Mouse (Mus musculus) neural tube, embryonic 11.5 days (tissue): ENCODE measurements at regions not wholly inside any gene's neighbourhood (a gene's known extent, or its start where the extent isn't known, plus 50 kb on each side); places are given as distances from the start of the nearest gene placed in this dataset.
A peak's percentile ranks its signal among the peaks of the same experiment; 100 is the strongest.

ENCODE experiments used
- ATAC-seq: fragments of 200-750 bp; cut with Nextera tagmentation; 2 replicates; pipeline ENCODE4 v1.8.0; 2017; ENCODE audit warnings: moderate number of reproducible peaks, mild to moderate bottlenecking, moderate TSS enrichment, moderate library complexity; ENCODE audit not compliant: insufficient read depth, low FRiP score, low TSS enrichment
- DNase-seq: peaks from one replicate; pipeline ENCODE4 v3.0.0-alpha.2; 2015; ENCODE audit warnings: low spot score
- H3K27ac ChIP-seq: fragments of 300-500 bp; sonication (generic); 2 replicates; pipeline ENCODE4 v1.5.1; 2014; ENCODE audit warnings: low read depth, mild to moderate bottlenecking, low read length
- H3K27me3 ChIP-seq: fragments of 300-500 bp; sonication (generic); 2 replicates; pipeline ENCODE4 v1.6.1; 2014; ENCODE audit warnings: mild to moderate bottlenecking, low read length, mixed read lengths; ENCODE audit not compliant: control insufficient read depth, insufficient read depth
- H3K36me3 ChIP-seq: fragments of 300-500 bp; sonication (generic); 2 replicates; pipeline ENCODE4 v1.6.1; 2014; ENCODE audit warnings: mild to moderate bottlenecking, low read length, moderate library complexity, mixed read lengths; ENCODE audit not compliant: control insufficient read depth, insufficient read depth
- H3K4me1 ChIP-seq: fragments of 300-500 bp; sonication (generic); 2 replicates; pipeline ENCODE4 v1.6.1; 2014; ENCODE audit warnings: low read length, mixed read lengths; ENCODE audit not compliant: control insufficient read depth, insufficient read depth
- H3K4me2 ChIP-seq: fragments of 300-500 bp; sonication (generic); 2 replicates; pipeline ENCODE4 v1.6.1; 2014; ENCODE audit warnings: low read depth, mild to moderate bottlenecking, moderate library complexity
- H3K4me3 ChIP-seq: fragments of 300-500 bp; sonication (generic); 2 replicates; pipeline ENCODE4 v1.5.1; 2014; ENCODE audit warnings: low read depth, low read length
- H3K9ac ChIP-seq: fragments of 300-500 bp; sonication (generic); 2 replicates; pipeline ENCODE4 v1.6.1; 2014; ENCODE audit warnings: mild to moderate bottlenecking, low read length
- H3K9me3 ChIP-seq: fragments of 300-500 bp; sonication (generic); 2 replicates; pipeline ENCODE4 v1.6.1; 2016; ENCODE audit warnings: low read length; ENCODE audit not compliant: control insufficient read depth
- WGBS: fragments of 180-500 bp; shearing (Covaris S2); extraction: QIAGEN DNeasy Blood & Tissue Kit; methylation state at CpG from one replicate; pipeline ENCODE4 v1.1.7; 2014; 5-methylcytosine and 5-hydroxymethylcytosine counted together

- DNase-seq = no peak
- Histone ChIP-seq H3K9ac (no peak overlapping the region), H3K36me3 (no peaks in the 10 kb centered on the region), H3K4me1 (no peaks in the 10 kb centered on the region), H3K4me3 (no peak overlapping the region), H3K27ac (no peak overlapping the region), H3K27me3 (no peaks in the 10 kb centered on the region), H3K4me2 (no peak overlapping the region), H3K9me3 (no peaks in the 10 kb centered on the region)
- 69% methylated on average over 4 of the region's 4 CpGs for WGBS
- ATAC-seq = no peak
These were observed 94.1 kb upstream of the Spred1 start for GRCm38 (mm10) chr2:117027071-117027470.

GRCm38 (mm10) chr2:117028771-117029170 lies 92.4 kb upstream of the Spred1 start:
- 74% methylated on average over 6 of the region's 6 CpGs for WGBS
- H3K27me3 ChIP-seq = no peaks in the 10 kb centered on the region
- ATAC-seq (no peak), DNase-seq (no peak)
- no peaks in the 10 kb centered on the region for H3K36me3 ChIP-seq
- H3K9ac ChIP-seq = no peak overlapping the region
- H3K4me1 ChIP-seq = no peaks in the 10 kb centered on the region
- H3K9me3 ChIP-seq = no peaks in the 10 kb centered on the region
- H3K27ac ChIP-seq = no peak overlapping the region
- H3K4me3 ChIP-seq = no peak overlapping the region
- no peak overlapping the region for H3K4me2 ChIP-seq

DNA sequence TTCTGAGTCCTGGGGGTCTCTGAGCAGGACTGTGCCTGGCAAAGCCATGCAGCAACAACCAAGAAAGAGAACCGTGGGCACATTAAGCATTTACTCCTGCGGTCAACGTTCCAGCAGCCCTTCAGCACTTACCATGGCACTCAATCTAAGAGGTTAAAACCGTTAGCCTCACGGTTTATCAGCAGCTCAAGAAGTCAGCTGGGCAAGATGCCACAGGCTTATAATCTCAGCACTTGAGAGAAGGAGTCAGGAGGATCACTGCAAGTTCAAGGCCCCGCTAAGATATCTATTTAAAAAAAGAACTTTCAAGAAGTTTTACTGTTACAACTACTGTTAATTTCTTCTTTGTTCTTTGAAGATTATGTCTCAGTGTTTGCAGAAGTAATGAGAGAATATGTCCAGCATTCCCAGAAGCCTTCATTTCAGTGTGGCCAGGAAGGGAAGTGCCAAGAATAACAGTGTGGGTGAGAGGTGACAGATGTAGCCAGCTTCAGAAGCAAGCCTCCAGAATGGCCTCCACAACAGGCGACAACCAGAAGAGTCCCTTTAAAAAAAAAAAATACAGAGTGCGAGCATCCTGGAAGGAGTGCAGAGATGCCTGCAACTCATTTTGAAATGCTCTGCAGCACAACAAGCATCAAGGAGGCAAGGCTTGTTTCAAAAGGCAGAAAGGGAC lies 84.8 kb upstream of the Spred1 start:
- DNase-seq (no peak), ATAC-seq (no peak)
- no peak overlapping the region for H3K4me3 ChIP-seq
- no peak overlapping the region for H3K9ac ChIP-seq
- peaks cover 2% of the 10 kb centered on the region; the same call in 1 of the 2 replicates for H3K4me1 ChIP-seq
- H3K9me3 ChIP-seq = no peaks in the 10 kb centered on the region
- H3K27ac ChIP-seq = no peak overlapping the region
- H3K4me2 ChIP-seq = no peak overlapping the region
- 82% methylated on average over 8 of the region's 8 CpGs for WGBS
- no peaks in the 10 kb centered on the region for H3K36me3 ChIP-seq
- H3K27me3 ChIP-seq = no peaks in the 10 kb centered on the region

GRCm38 (mm10) chr2:117040211-117040610 lies 81.0 kb upstream of the Spred1 start:
- Histone ChIP-seq H3K4me2 (no peak overlapping the region), H3K36me3 (no peaks in the 10 kb centered on the region), H3K27ac (no peak overlapping the region), H3K9me3 (no peaks in the 10 kb centered on the region), H3K9ac (no peak overlapping the region), H3K4me3 (no peak overlapping the region), H3K27me3 (no peaks in the 10 kb centered on the region), H3K4me1 (peaks cover 2% of the 10 kb centered on the region; the same call in 1 of the 2 replicates)
- ATAC-seq = peak; percentile 16; the same call in 1 of the 2 replicates
- WGBS = 37% methylated on average over 3 of the region's 3 CpGs
- DNase-seq = peak; percentile 28

GRCm38 (mm10) chr2:117043831-117044230 lies 77.3 kb upstream of the Spred1 start:
- ATAC-seq = no peak
- Histone ChIP-seq H3K4me3 (no peak overlapping the region), H3K9me3 (no peaks in the 10 kb centered on the region), H3K4me2 (no peak overlapping the region), H3K36me3 (no peaks in the 10 kb centered on the region), H3K27me3 (no peaks in the 10 kb centered on the region), H3K4me1 (peaks cover 2% of the 10 kb centered on the region; the same call in 1 of the 2 replicates), H3K9ac (no peak overlapping the region), H3K27ac (no peak overlapping the region)
- WGBS = 83% methylated on average over 7 of the region's 7 CpGs
- DNase-seq = no peak

- no peaks in the 10 kb centered on the region for H3K4me1 ChIP-seq
- H3K4me3 ChIP-seq = no peak overlapping the region
- WGBS = 89% methylated on average over 5 of the region's 5 CpGs
- DNase-seq = no peak
- H3K4me2 ChIP-seq = no peak overlapping the region
- no peak overlapping the region for H3K27ac ChIP-seq
- no peaks in the 10 kb centered on the region for H3K9me3 ChIP-seq
- H3K27me3 ChIP-seq = no peaks in the 10 kb centered on the region
- no peak overlapping the region for H3K9ac ChIP-seq
- no peaks in the 10 kb centered on the region for H3K36me3 ChIP-seq
- ATAC-seq = no peak
These were observed 72.9 kb upstream of the Spred1 start for GRCm38 (mm10) chr2:117048290-117048730.

DNA sequence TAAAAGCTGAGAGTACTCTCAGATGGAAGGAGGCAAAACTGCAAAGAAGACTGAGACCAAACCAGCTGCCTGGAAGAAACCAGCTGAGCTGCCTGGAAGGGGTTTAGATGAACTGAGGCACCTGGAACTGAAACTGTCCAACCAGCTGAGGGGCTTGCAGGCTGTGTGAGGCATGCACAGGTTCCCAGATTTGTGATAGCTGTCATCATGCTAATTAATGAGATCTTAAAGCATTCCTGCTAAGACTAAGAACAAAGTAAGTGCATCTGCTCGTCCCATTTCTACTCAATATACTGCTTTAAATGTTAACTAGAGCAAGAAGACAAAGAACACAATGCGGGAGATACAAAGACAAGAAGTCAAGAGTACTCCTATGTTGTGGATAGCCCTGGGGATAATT lies 71.1 kb upstream of the Spred1 start:
- whole genome bisulfite sequencing = 78% methylated on average over 2 of the region's 2 CpGs
- Histone ChIP-seq H3K9me3 (no peaks in the 10 kb centered on the region), H3K27ac (no peak overlapping the region), H3K9ac (no peak overlapping the region), H3K4me2 (no peak overlapping the region), H3K4me3 (no peak overlapping the region), H3K4me1 (no peaks in the 10 kb centered on the region), H3K27me3 (no peaks in the 10 kb centered on the region), H3K36me3 (no peaks in the 10 kb centered on the region)
- no peak for ATAC-seq
- DNase-seq = no peak

GRCm38 (mm10) chr2:117064126-117064525 lies 57.0 kb upstream of the Spred1 start:
- Histone ChIP-seq H3K36me3 (no peaks in the 10 kb centered on the region), H3K4me3 (no peak overlapping the region), H3K4me1 (no peaks in the 10 kb centered on the region), H3K9me3 (no peaks in the 10 kb centered on the region), H3K4me2 (no peak overlapping the region), H3K27me3 (no peaks in the 10 kb centered on the region), H3K9ac (no peak overlapping the region), H3K27ac (no peak overlapping the region)
- no peak for DNase-seq
- ATAC-seq = no peak
- WGBS = 73% methylated on average over 2 of the region's 2 CpGs

- Histone ChIP-seq H3K4me1 (no peaks in the 10 kb centered on the region), H3K9me3 (no peaks in the 10 kb centered on the region), H3K4me2 (no peak overlapping the region), H3K9ac (no peak overlapping the region), H3K36me3 (no peaks in the 10 kb centered on the region), H3K27me3 (no peaks in the 10 kb centered on the region), H3K4me3 (no peak overlapping the region), H3K27ac (no peak overlapping the region)
- DNase-seq = no peak
- WGBS = 83% methylated on average over 6 of the region's 6 CpGs
- no peak for ATAC-seq
These were observed 50.8 kb upstream of the Spred1 start for GRCm38 (mm10) chr2:117070348-117070747.
